Mouse (Mus musculus): ENCODE data around the gene Olfr341. TPM values are rescaled to one million over a fixed set of nuclear protein-coding genes. Genes with fewer than 3 reads are reported as not detected.

Olfr341 gene
- polyA plus RNA-seq (2012; fragmentation: generic; extraction: Trizol): not detected
- long read RNA-seq, experiment 1: 0 reads
- long read RNA-seq, experiment 2: 0 reads

DNA sequence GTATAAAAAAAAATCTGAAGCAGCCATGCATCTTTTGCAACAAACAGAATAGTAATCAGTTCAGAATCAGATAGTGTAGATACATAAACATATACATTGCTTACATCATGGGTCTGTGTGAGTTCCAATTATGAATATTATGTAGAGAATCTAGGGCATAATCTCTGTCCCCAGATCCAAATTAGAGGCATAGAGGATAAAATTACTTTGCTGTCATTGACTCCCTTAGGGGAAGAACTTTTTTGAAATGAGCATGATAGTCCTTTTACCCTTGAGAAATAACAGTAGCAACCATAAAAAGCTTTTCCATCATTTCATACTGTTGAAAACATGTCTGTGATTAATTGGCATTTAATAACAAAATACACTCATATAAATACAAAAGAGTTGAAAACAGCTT, at the start of gene Olfr341:
Olfr341 (minus strand) TSS at position 101 of the 400 bp plus-strand sequence.
- Histone ChIP-seq H3K27me3 (ENCODE audit: control insufficient read depth, insufficient read depth, insufficient read length) (no peaks in the 10 kb centered on the region), H3ac (ENCODE audit: control insufficient read depth, insufficient read length, low read depth) (no peak within 1 kb of the TSS), H3K36me3 (ENCODE audit: control insufficient read depth, insufficient read depth) (no peaks in the 10 kb centered on the region), H3K4me3 (ENCODE audit: insufficient read depth, poor library complexity, severe bottlenecking) (no peak within 1 kb of the TSS), H3K79me2 (ENCODE audit: control insufficient read depth, insufficient read depth) (no peaks in the 10 kb centered on the region), H3K79me3 (ENCODE audit: low read depth) (no peaks in the 10 kb centered on the region)
- TF ChIP-seq MYOD1 (IDR thresholded peaks at IDR 0.05; ENCODE audit: control insufficient read depth, insufficient read length, low read depth): no peak
- TF ChIP-seq USF1 (IDR thresholded peaks at IDR 0.05; ENCODE audit: low read depth): no peak
- no peak for TF ChIP-seq CTCF (IDR thresholded peaks at IDR 0.05; ENCODE audit: control insufficient read depth, insufficient read depth, insufficient read length)
- TF ChIP-seq FOSL1 (IDR thresholded peaks at IDR 0.05; ENCODE audit: insufficient read depth, low read length, poor library complexity, severe bottlenecking): no peak
- no peak for TF ChIP-seq CEBPB (IDR thresholded peaks at IDR 0.05; ENCODE audit: low read depth)
- TF ChIP-seq MAX (IDR thresholded peaks at IDR 0.05): no peak
- no peak for TF ChIP-seq MYOG (IDR thresholded peaks at IDR 0.05; ENCODE audit: control insufficient read depth, extremely low read depth, insufficient read length)

DNA sequence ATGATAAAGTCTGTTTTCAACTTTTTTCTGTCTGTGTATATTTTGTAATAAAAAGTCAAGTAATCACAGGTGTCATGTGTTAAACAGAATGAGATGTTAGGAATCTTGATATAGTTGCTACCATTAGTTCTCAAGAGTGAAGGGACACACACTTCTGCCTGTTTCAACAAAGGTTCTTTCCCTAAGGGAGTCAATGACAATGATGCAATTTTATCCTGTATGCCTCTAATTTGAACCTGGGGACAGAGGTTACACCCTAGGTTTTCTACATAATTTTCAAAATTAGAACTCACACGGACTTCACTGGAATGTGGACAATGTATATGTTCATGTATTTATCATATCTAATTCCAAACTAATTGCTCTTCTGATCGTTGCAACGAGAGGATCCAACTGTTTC, 42.4 kb upstream of the Olfr341 start, which contains the start of gene Olfr342:
Olfr342 (plus strand) TSS at position 301 of the 400 bp plus-strand sequence.
- no peaks in the 10 kb centered on the region for H3K36me3 ChIP-seq (ENCODE audit: control insufficient read depth, insufficient read depth)

DNA sequence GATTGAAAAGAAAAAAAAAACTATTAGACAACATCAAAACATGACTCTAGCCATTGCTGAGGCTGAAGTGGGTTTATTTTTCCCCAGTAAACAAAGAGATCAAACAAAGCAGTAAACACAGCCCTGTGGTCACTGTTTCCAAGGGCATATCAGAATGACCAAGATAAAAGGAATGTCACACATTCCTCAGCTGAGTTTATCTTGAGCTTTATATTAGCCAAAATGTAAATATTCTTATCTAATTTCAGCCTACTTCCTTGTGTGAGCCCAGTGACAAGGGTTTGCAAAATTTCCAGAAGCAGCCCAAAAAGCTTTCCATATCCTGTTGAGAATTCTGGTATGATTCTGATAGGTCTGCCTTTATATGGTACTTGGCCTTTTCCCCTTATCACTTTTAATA, 8.6 kb downstream of the Olfr341 start:
- Histone ChIP-seq H3K4me3 (ENCODE audit: insufficient read depth, poor library complexity, severe bottlenecking) (no peak overlapping the region), H3K36me3 (ENCODE audit: control insufficient read depth, insufficient read depth) (no peaks in the 10 kb centered on the region), H3K27me3 (ENCODE audit: control insufficient read depth, insufficient read depth, insufficient read length) (no peaks in the 10 kb centered on the region), H3K79me3 (ENCODE audit: low read depth) (no peaks in the 10 kb centered on the region), H3ac (ENCODE audit: control insufficient read depth, insufficient read length, low read depth) (no peak overlapping the region), H3K79me2 (ENCODE audit: control insufficient read depth, insufficient read depth) (no peaks in the 10 kb centered on the region)
- TF ChIP-seq CTCF (IDR thresholded peaks at IDR 0.05; ENCODE audit: control insufficient read depth, insufficient read depth, insufficient read length) (no peak), MAX (IDR thresholded peaks at IDR 0.05) (no peak), USF1 (IDR thresholded peaks at IDR 0.05; ENCODE audit: low read depth) (no peak), MYOG (IDR thresholded peaks at IDR 0.05; ENCODE audit: control insufficient read depth, extremely low read depth, insufficient read length) (no peak), CEBPB (IDR thresholded peaks at IDR 0.05; ENCODE audit: low read depth) (no peak), FOSL1 (IDR thresholded peaks at IDR 0.05; ENCODE audit: insufficient read depth, low read length, poor library complexity, severe bottlenecking) (no peak), MYOD1 (IDR thresholded peaks at IDR 0.05; ENCODE audit: control insufficient read depth, insufficient read length, low read depth) (no peak)

More for the DNA sequence above, 42.4 kb upstream of the Olfr341 start, which contains the start of gene Olfr342:
- TF ChIP-seq USF1 (IDR thresholded peaks at IDR 0.05; ENCODE audit: low read depth): no peak
- no peak for TF ChIP-seq FOSL1 (IDR thresholded peaks at IDR 0.05; ENCODE audit: insufficient read depth, low read length, poor library complexity, severe bottlenecking)
- TF ChIP-seq CTCF (IDR thresholded peaks at IDR 0.05; ENCODE audit: control insufficient read depth, insufficient read depth, insufficient read length): no peak
- TF ChIP-seq MAX (IDR thresholded peaks at IDR 0.05): no peak
- TF ChIP-seq MYOD1 (IDR thresholded peaks at IDR 0.05; ENCODE audit: control insufficient read depth, insufficient read length, low read depth): no peak
- no peak within 1 kb of the TSS for H3ac ChIP-seq (ENCODE audit: control insufficient read depth, insufficient read length, low read depth)
- H3K27me3 ChIP-seq (ENCODE audit: control insufficient read depth, insufficient read depth, insufficient read length): no peaks in the 10 kb centered on the region
- H3K4me3 ChIP-seq (ENCODE audit: insufficient read depth, poor library complexity, severe bottlenecking): no peak within 1 kb of the TSS
- H3K79me3 ChIP-seq (ENCODE audit: low read depth): no peaks in the 10 kb centered on the region
- H3K79me2 ChIP-seq (ENCODE audit: control insufficient read depth, insufficient read depth): no peaks in the 10 kb centered on the region

DNA sequence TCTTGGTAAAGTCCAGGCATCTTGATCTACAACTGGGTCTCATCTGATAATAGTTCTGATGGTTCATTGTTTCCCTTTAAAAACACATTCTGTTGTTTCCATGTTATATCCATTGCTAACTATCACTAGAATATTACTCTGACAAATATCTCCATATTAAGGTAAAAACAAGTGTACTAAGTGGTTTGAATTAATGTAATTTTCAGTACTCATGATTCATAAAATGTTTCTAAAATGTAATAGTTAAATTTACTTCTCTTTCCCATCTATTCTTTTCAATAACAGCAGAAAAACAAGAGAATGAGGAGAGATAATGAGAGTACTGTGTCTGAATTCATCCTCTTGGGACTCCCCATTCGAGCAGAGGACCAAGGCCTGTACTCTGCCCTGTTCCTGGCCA, 30.0 kb downstream of the Olfr341 start, which contains the start of gene Olfr340:
Olfr340 (plus strand) TSS at position 301 of the 400 bp plus-strand sequence.
- Histone ChIP-seq H3ac (ENCODE audit: control insufficient read depth, insufficient read length, low read depth) (no peak within 1 kb of the TSS), H3K79me2 (ENCODE audit: control insufficient read depth, insufficient read depth) (no peaks in the 10 kb centered on the region), H3K36me3 (ENCODE audit: control insufficient read depth, insufficient read depth) (no peaks in the 10 kb centered on the region), H3K27me3 (ENCODE audit: control insufficient read depth, insufficient read depth, insufficient read length) (no peaks in the 10 kb centered on the region), H3K4me3 (ENCODE audit: insufficient read depth, poor library complexity, severe bottlenecking) (no peak within 1 kb of the TSS), H3K79me3 (ENCODE audit: low read depth) (no peaks in the 10 kb centered on the region)
- TF ChIP-seq USF1 (IDR thresholded peaks at IDR 0.05; ENCODE audit: low read depth) (no peak), MYOG (IDR thresholded peaks at IDR 0.05; ENCODE audit: control insufficient read depth, extremely low read depth, insufficient read length) (no peak), CEBPB (IDR thresholded peaks at IDR 0.05; ENCODE audit: low read depth) (no peak)

Other genes with a start within 250 kb of the Olfr341 start
- gene Olfr338, start 108.9 kb downstream of the Olfr341 start, polyA plus RNA-seq (2012; fragmentation: generic; extraction: Trizol): not detected
- gene Olfr339, start 63.5 kb downstream of the Olfr341 start, polyA plus RNA-seq (2012; fragmentation: generic; extraction: Trizol): not detected
- not detected for gene Olfr340, start 29.9 kb downstream of the Olfr341 start, polyA plus RNA-seq (2012; fragmentation: generic; extraction: Trizol)
- gene Olfr342, start 42.5 kb upstream of the Olfr341 start, polyA plus RNA-seq (2012; fragmentation: generic; extraction: Trizol): not detected
- gene Olfr344, start 84.2 kb upstream of the Olfr341 start, polyA plus RNA-seq (2012; fragmentation: generic; extraction: Trizol): not detected
- gene Olfr345, start 157.6 kb upstream of the Olfr341 start, polyA plus RNA-seq (2012; fragmentation: generic; extraction: Trizol): not detected
- not detected for gene Olfr346, start 203.3 kb upstream of the Olfr341 start, polyA plus RNA-seq (2012; fragmentation: generic; extraction: Trizol)
- gene Olfr347, start 249.4 kb upstream of the Olfr341 start, polyA plus RNA-seq (2012; fragmentation: generic; extraction: Trizol): not detected